Mouse (Mus musculus) thymus, postnatal 10 days (tissue): ENCODE results near the gene Ddx42.
"Not testable (repeated sequence)": the region's sequence is repeated elsewhere in the genome, so short reads cannot be mapped to it uniquely, and the experiment has no call there.

Experiments
- DNase-seq, 2 experiments: peaks; one replicate each; pipeline ENCODE4 v3.0.0; 2021; ENCODE audit warnings: low spot score in 2 of 2

The Ddx42 gene

GRCm38 (mm10) chr11:106216730-106217490 is at the start of gene Ddx42:
Gene Ddx42 (plus strand): TSS chr11:106216926.
- DNase-seq = peak; percentile 85 to 86

GRCm38 (mm10) chr11:106167435-106167834 is 49.3 kb upstream of the Ddx42 start:
- DNase-seq = peak; percentile 52 to 56

- peak; percentile 77 to 87 for DNase-seq
Measured at GRCm38 (mm10) chr11:106170807-106171206, 45.9 kb upstream of the Ddx42 start.

GRCm38 (mm10) chr11:106173228-106173627 is 43.5 kb upstream of the Ddx42 start:
- no peak for DNase-seq

GRCm38 (mm10) chr11:106174372-106174771 is 42.4 kb upstream of the Ddx42 start:
- no peak for DNase-seq

- no peak for DNase-seq
Measured at GRCm38 (mm10) chr11:106175081-106175480, 41.6 kb upstream of the Ddx42 start.

GRCm38 (mm10) chr11:106176372-106176771 is 40.4 kb upstream of the Ddx42 start:
- no peak for DNase-seq

- no peak for DNase-seq
Measured at GRCm38 (mm10) chr11:106178036-106178782, 38.5 kb upstream of the Ddx42 start.

- DNase-seq = no peak
Measured at GRCm38 (mm10) chr11:106179711-106180448, 36.8 kb upstream of the Ddx42 start.

- DNase-seq = no peak
Measured at GRCm38 (mm10) chr11:106180449-106180801, 36.3 kb upstream of the Ddx42 start.

GRCm38 (mm10) chr11:106187326-106187725 is 29.4 kb upstream of the Ddx42 start:
- DNase-seq = no peak

GRCm38 (mm10) chr11:106191716-106192115 is 25.0 kb upstream of the Ddx42 start:
- no peak for DNase-seq

- DNase-seq = no peak
Measured at GRCm38 (mm10) chr11:106192241-106192640, 24.5 kb upstream of the Ddx42 start.

- no peak for DNase-seq
Measured at GRCm38 (mm10) chr11:106192657-106193370, 23.9 kb upstream of the Ddx42 start.

GRCm38 (mm10) chr11:106193371-106194154 is 23.2 kb upstream of the Ddx42 start:
- DNase-seq = peak; percentile 96 to 98

- no peak for DNase-seq
Measured at GRCm38 (mm10) chr11:106194155-106194541, 22.6 kb upstream of the Ddx42 start.

- no peak for DNase-seq
Measured at GRCm38 (mm10) chr11:106194891-106195290, 21.8 kb upstream of the Ddx42 start.

GRCm38 (mm10) chr11:106195341-106195740 is 21.4 kb upstream of the Ddx42 start:
- DNase-seq = no peak

- no peak for DNase-seq
Measured at GRCm38 (mm10) chr11:106198277-106198676, 18.4 kb upstream of the Ddx42 start.

GRCm38 (mm10) chr11:106199997-106200396 is 16.7 kb upstream of the Ddx42 start:
- DNase-seq = not testable (repeated sequence)

GRCm38 (mm10) chr11:106200756-106201155 is 16.0 kb upstream of the Ddx42 start:
- DNase-seq = no peak
